Mouse (Mus musculus) left cerebral cortex, postnatal 4 days (tissue): ENCODE data around the gene Ctcf. TPM values are rescaled to one million over a fixed set of nuclear protein-coding genes. Genes with fewer than 3 reads are reported as not detected.

ENCODE experiments used
- DNase-seq: peaks from one replicate; pipeline ENCODE4 v3.0.0-alpha.2; 2022
- intact Hi-C: fragments of 180-260 bp; cut with DNase I; formaldehyde crosslinking; loops from one replicate; pipeline ENCODE4 v1.15.1; 2025
- microRNA-seq: library from miRNA; unstranded; fragments of <30 nt; microRNA quantifications from one replicate; pipeline ENCODE4 v1.2.0, GENCODE M21; 2022
- total RNA-seq, 2 experiments: library from RNA; stranded (reverse); gene quantifications; 2 replicates each; pipeline ENCODE4 v1.2.3; 2021

Gene Ctcf
- total RNA-seq, 2 experiments from 2014 or later = 80.8 to 82.2 TPM

- intact Hi-C loops = no loop called here
- DNase-seq = no peak
Observed at GRCm38 (mm10) chr8:105727397-105728124, 91.2 kb downstream of the Ctcf start.

DNA sequence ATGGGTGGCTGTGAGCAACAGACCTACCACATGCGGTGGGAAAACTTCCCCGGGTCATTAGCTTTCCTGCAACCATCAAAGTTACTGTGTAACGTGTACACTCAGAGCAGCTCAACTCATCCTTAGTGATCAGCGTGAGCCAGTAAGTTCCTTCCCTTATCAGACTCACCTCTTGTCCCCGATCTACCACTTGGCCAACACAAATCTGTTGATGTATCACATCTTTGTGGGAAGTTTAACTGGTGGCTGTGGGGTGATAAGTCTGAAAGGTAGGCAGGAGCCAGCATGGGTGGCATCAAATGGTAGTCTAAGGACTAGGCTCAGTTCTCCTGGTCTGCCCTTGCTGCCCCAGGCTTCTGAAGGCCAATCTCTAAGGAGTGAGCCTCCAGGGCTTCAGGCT is 95.8 kb downstream of the Ctcf start:
- DNase-seq = no peak
- intact Hi-C loops = no loop called here

Small RNA genes lying within 50 kb of the gene (microRNA-seq; reads per million reads assigned to microRNA genes)
- not detected for gene Mir1966

Other genes starting within 250 kb of the Ctcf start
- not detected for gene Kctd19, start 223.1 kb upstream of the Ctcf start, total RNA-seq
- gene Lrrc36, start 223.0 kb upstream of the Ctcf start, total RNA-seq = under 1 TPM; 0.40 to 0.64 TPM
- gene Tppp3, start 165.0 kb upstream of the Ctcf start, total RNA-seq = 10 to 100 TPM; 67.5 to 67.6 TPM
- gene Zdhhc1, start 139.7 kb upstream of the Ctcf start, total RNA-seq = 10 to 100 TPM; 16.6 to 21.3 TPM
- gene Hsd11b2, start 117.8 kb upstream of the Ctcf start, total RNA-seq = not detected
- gene Atp6v0d1, start 70.5 kb upstream of the Ctcf start, total RNA-seq = 100 to 1,000 TPM; 255 to 260 TPM
- gene Ripor1, start 31.3 kb upstream of the Ctcf start, total RNA-seq = 10 to 100 TPM; 70.0 to 70.6 TPM
- not detected for gene Agrp, start 825 bp downstream of the Ctcf start, total RNA-seq
- 10 to 100 TPM; 39.4 to 40.8 TPM for gene Carmil2, start 49.7 kb downstream of the Ctcf start, total RNA-seq
- 10 to 100 TPM; 55.9 to 58.9 TPM for gene Acd, start 64.5 kb downstream of the Ctcf start, total RNA-seq
- gene Pard6a, start 64.6 kb downstream of the Ctcf start, total RNA-seq = 10 to 100 TPM; 28.4 to 33.1 TPM
- not detected for gene 4933405L10Rik, start 71.1 kb downstream of the Ctcf start, total RNA-seq
- 10 to 100 TPM; 15.5 to 17.9 TPM for gene Enkd1, start 71.6 kb downstream of the Ctcf start, total RNA-seq
- 10 to 100 TPM; 44.4 to 49.9 TPM for gene Gfod2, start 122.1 kb downstream of the Ctcf start, total RNA-seq
- gene Ranbp10, start 190.8 kb downstream of the Ctcf start, total RNA-seq = 10 to 100 TPM; 21.8 to 23.6 TPM
- gene Tsnaxip1, start 191.2 kb downstream of the Ctcf start, total RNA-seq = under 1 TPM; 0.26 to 0.50 TPM
- 10 to 100 TPM; 37.9 to 39.7 TPM for gene Cenpt, start 216.7 kb downstream of the Ctcf start, total RNA-seq
- 10 to 100 TPM; 32.7 to 35.3 TPM for gene Thap11, start 218.6 kb downstream of the Ctcf start, total RNA-seq
- 10 to 100 TPM; 35.2 to 48.7 TPM for gene Nutf2, start 224.0 kb downstream of the Ctcf start, total RNA-seq
- gene Edc4, start 244.3 kb downstream of the Ctcf start, total RNA-seq = 10 to 100 TPM; 64.5 to 74.1 TPM